Mouse (Mus musculus): ENCODE data around the gene Ubp1. TPM values are rescaled to one million over a fixed set of nuclear protein-coding genes. Genes with fewer than 3 reads are reported as not detected.

Ubp1 gene
- polyA plus RNA-seq, 1 experiment from 2014 or later, result 37.6 TPM

GRCm38 (mm10) chr9:114022141-114022540 lies 91.4 kb downstream of the Ubp1 start:
- Histone ChIP-seq H3K4me3 (replicated peaks) (no peak overlapping the region), H3K4me1 (replicated peaks) (peaks cover 13% of the 10 kb centered on the region)
- 74% methylated on average over 4 of the region's 4 CpGs for WGBS

GRCm38 (mm10) chr9:114025182-114025581 lies 94.4 kb downstream of the Ubp1 start:
- Histone ChIP-seq H3K9me3 (no peaks in the 10 kb centered on the region), H3K4me2 (replicated peaks) (peak overlapping the region; percentile 67), H3K27me3 (no peaks in the 10 kb centered on the region), H3K36me3 (no peaks in the 10 kb centered on the region), H3K9ac (replicated peaks) (peak overlapping the region; percentile 77; the same call in 1 of the 2 replicates), H3K4me3 (replicated peaks) (peak overlapping the region; percentile 66), H3K4me1 (replicated peaks) (peaks cover 13% of the 10 kb centered on the region), H3K27ac (no peak overlapping the region)
- no peak for ATAC-seq
- whole genome bisulfite sequencing, result 59% methylated on average over 9 of the region's 9 CpGs

More at GRCm38 (mm10) chr9:114022141-114022540, 91.4 kb downstream of the Ubp1 start:
- no peak for ATAC-seq
- Histone ChIP-seq H3K9ac (replicated peaks) (no peak overlapping the region), H3K4me2 (replicated peaks) (no peak overlapping the region), H3K27ac (no peak overlapping the region), H3K9me3 (no peaks in the 10 kb centered on the region), H3K27me3 (no peaks in the 10 kb centered on the region), H3K36me3 (no peaks in the 10 kb centered on the region)

- 25% methylated on average over 8 of the region's 8 CpGs for WGBS
- no peak for ATAC-seq
- Histone ChIP-seq H3K9me3 (no peaks in the 10 kb centered on the region), H3K27ac (no peak overlapping the region), H3K4me2 (replicated peaks) (peak overlapping the region; percentile 67), H3K36me3 (no peaks in the 10 kb centered on the region), H3K27me3 (no peaks in the 10 kb centered on the region), H3K9ac (replicated peaks) (peak overlapping the region; percentile 77), H3K4me1 (replicated peaks) (peaks cover 13% of the 10 kb centered on the region), H3K4me3 (replicated peaks) (peak overlapping the region; percentile 66)
These were observed 95.1 kb downstream of the Ubp1 start for GRCm38 (mm10) chr9:114025846-114026245.

- Histone ChIP-seq H3K4me3 (replicated peaks) (peak overlapping the region; percentile 66), H3K27ac (peak overlapping the region; percentile 68), H3K36me3 (no peaks in the 10 kb centered on the region), H3K4me2 (replicated peaks) (peak overlapping the region; percentile 67), H3K4me1 (replicated peaks) (peaks cover 13% of the 10 kb centered on the region), H3K9me3 (no peaks in the 10 kb centered on the region), H3K27me3 (no peaks in the 10 kb centered on the region), H3K9ac (replicated peaks) (peak overlapping the region; percentile 77)
- ATAC-seq, result peak; percentile 98
- WGBS, result under 1% methylated on average over 52 of the region's 52 CpGs
These were observed 95.7 kb downstream of the Ubp1 start for GRCm38 (mm10) chr9:114026261-114026934.

Other genes with a start within 250 kb of the Ubp1 start
- 39.7 and 42.8 TPM in 2 replicates for gene Pdcd6ip, start 222.7 kb upstream of the Ubp1 start, polyA plus RNA-seq (2015; fragmentation: Nextera tagmentation; extraction: Ambion mirVana)
- gene Clasp2, start 189.5 kb upstream of the Ubp1 start, polyA plus RNA-seq (2015; fragmentation: Nextera tagmentation; extraction: Ambion mirVana), result 108 and 113 TPM in 2 replicates
- gene Fbxl2, start 115.3 kb downstream of the Ubp1 start, polyA plus RNA-seq (2015; fragmentation: Nextera tagmentation; extraction: Ambion mirVana), result 19.8 and 19.9 TPM in 2 replicates
- gene Susd5, start 126.2 kb downstream of the Ubp1 start, polyA plus RNA-seq (2015; fragmentation: Nextera tagmentation; extraction: Ambion mirVana), result 0.23 and 0.31 TPM in 2 replicates

Measured in midbrain, embryonic 13.5 days (tissue).